Mouse (Mus musculus): ENCODE data around the gene Pgam2. TPM values are rescaled to one million over a fixed set of nuclear protein-coding genes. Genes with fewer than 3 reads are reported as not detected.

Gene Pgam2
- total RNA-seq, 2 experiments from 2014 or later, result 793 to 969 TPM

DNA sequence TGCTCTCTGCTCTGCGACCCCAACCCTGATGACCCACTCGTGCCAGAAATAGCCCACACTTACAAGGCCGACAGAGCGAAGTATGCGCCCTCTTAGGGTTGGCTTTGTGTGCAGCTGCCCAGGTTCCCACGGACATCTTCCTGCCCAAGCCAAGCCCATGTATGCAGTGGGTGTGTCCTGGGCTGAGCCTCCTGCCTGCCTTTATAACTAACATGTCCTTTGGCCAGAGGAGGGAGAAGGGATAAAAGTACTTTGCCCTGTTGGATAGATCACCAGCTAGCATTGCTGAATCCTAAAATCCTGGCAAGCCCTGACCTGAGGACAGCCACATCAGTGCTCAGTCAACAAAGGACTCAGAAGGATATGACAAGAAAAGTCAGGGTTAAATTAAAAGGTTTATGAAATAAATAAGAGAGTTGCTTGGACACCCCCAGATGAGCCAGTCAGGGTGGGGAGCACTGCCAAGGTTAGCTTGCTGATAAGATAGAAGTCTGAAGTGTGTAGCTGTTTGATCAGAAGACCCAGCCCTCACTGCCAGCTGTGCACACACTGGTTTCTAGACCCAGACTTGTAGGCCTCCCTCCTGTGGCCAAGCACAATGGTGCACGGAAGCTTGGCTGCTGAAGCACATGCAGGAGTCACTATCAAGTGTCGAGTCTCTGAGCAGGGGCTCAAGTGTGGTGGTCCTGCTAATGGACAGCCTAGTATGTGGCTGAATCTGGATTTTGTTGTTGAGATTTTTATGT is 21.2 kb downstream of the Pgam2 start:
- intact Hi-C loops (cut with DNase I), result no loop called here
- DNase-seq, result no peak

DNA sequence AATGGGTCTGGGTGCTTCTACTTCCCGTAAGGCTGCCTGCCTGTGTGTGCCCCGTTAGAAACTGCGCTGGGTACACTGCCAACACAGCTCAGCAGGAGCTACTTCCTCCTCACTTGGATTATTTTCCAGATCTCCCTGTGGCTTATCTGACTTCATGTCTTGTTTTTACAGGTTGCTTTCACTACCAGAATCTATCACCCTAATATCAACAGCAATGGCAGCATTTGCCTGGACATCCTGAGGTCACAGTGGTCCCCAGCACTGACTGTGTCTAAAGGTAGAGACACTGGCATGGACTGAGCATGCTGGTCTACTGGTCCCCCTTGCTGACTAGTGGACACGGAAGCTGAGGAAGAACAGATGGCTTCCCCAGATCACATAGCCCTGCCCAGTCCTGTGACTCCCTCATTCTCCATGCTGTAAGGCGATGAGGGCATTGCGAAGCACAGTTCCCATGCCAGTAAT is 23.5 kb downstream of the Pgam2 start:
- intact Hi-C loops (cut with DNase I), result no loop called here
- DNase-seq, result no peak

DNA sequence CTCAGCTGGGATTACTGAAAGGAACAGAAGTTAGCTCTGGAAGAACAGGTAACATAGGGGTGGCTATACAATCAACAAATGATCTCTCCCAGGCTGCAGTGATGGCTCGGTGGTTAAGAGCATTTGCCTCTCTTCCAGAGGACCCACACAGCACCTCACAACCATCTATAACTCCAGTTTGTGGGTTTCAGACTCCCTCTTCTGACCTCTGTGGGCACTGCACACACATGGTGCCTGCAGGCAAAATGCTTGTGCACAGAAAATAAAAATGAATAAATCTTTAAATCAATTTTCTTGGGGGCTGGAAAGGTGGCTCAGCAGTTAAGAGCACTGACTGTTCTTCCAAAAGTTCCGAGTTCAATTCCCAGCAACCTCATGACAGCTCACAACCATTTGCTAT is 25.1 kb downstream of the Pgam2 start:
- DNase-seq, result no peak
- intact Hi-C loops (cut with DNase I), result no loop called here

DNA sequence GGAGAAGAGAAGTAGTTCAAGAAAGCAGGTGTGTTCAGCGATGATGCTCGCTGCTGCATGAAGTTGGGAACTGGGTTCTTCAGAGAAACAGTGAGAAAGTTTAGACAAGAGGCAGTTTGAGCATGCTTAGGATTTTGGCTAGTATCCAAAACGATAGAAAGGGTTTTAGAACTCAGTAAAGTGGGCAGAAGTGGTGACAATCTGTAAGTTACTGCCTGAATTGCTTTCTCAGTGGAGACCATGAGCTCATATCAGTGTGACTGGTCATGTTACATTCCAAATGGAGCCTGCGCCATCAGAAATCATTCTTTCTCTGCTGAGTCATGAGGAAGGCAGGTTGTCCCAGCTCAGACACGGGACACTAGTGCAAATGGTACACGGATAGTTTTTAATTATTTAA is 37.5 kb downstream of the Pgam2 start:
- intact Hi-C loops (cut with DNase I), result no loop called here
- DNase-seq, result no peak

DNA sequence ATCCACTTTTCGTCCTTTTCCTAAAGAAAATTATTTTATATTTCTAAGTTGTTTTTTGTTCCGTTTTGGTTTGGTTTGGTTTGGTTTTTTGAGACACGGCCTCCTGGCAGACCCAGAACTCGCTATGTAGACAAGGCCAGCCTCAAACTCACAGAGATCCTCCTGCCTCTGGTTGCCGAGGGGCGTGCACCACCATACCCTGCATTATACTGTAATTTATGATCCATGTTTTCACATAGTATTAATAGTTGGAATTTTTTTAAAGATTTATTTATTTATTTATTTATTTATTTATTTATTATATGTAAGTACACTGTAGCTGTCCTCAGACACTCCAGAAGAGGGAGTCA is 40.9 kb downstream of the Pgam2 start:
- intact Hi-C loops (cut with DNase I), result loop anchor here (1.0 to 2.0 kb wide), 2 partner anchors 22 to 56 kb away; no protein-coding TSS in a partner anchor
- DNase-seq, result no peak

DNA sequence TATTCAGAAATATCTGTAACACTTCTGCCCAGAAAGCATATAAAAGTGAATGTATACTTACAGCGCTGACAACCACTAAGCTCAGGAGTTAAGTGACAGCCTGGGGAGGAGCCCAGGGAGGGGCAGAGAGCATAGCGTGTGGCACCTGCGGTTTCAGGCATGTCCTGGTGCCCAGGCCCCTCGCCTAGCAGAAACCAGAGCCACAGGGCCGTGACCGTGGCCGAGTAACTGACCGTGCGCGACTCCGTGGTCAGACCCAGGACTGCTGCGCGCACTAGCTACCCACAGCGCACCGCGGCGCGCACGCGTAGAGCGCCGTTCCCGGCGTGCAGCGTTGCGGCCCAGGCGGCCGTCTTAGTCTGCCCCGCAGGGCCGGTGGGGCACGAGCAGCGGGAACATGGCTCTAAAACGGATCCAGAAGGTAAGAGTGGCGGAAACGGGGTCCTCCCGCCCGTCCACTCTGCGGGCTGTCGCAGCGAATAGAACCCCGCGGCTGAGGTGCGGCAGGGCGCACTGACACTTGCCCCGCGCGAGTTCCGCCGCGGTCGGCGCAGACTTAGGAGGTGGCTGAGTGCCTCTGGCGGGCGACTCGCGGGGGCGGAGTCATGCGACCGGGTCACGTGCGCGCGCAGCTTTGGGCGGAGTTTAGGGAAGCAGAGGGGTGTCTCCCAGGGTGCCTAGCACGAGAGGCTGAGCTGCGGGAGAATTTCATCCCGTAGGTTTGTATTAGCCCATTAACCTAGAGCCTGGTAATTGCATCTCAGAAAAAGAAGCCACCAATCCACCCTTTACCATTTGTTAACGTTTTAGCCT is 41.5 kb downstream of the Pgam2 start, which contains the start of gene Urgcp:
Urgcp (minus strand) TSS at position 557 of the 813 bp plus-strand sequence.
- DNase-seq, result peak; percentile 96 to 98
- intact Hi-C loops (cut with DNase I), result loop anchor here (1.0 to 2.0 kb wide), 2 partner anchors 22 to 55 kb away; no protein-coding TSS in a partner anchor

DNA sequence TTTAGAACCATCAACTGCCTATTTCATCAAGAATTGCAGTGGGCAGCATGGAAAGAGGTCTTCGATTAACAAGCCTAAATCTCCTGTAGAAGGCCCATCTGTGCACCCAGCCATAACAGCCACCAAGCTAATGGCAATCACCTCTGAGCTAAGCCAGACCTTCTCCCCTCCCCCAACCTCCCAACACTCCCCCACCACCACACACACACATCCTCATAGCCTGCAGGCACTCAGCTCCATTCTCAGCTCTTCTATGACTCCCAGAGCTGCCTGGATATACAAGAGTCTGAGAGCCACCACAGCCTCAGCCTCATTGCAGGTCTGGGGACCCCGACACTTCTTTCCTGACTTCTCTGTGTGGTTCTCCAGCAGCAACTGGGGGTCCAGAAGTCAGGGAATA is 49.8 kb downstream of the Pgam2 start:
- intact Hi-C loops (cut with DNase I), result no loop called here
- DNase-seq, result no peak

Other genes starting within 250 kb of the Pgam2 start
- gene Ankrd36, start 234.0 kb downstream of the Pgam2 start, total RNA-seq (2021), result not detected
- gene Mrps24, start 88.1 kb downstream of the Pgam2 start, total RNA-seq (2021), result 100 to 1,000 TPM; 157 to 168 TPM
- gene Urgcp, start 41.4 kb downstream of the Pgam2 start, total RNA-seq (2021), result 10 to 100 TPM; 57.1 to 59.1 TPM
- gene Dbnl, start 15.2 kb downstream of the Pgam2 start, total RNA-seq (2021), result 10 to 100 TPM; 27.5 to 30.3 TPM
- gene Polm, start 34.3 kb upstream of the Pgam2 start, total RNA-seq (2021), result 1 to 10 TPM; 2.7 to 3.1 TPM
- 10 to 100 TPM; 17.3 to 27.3 TPM for gene Aebp1, start 58.2 kb upstream of the Pgam2 start, total RNA-seq (2021)
- 10 to 100 TPM; 36.1 to 38.7 TPM for gene Pold2, start 74.6 kb upstream of the Pgam2 start, total RNA-seq (2021)
- 100 to 1,000 TPM; 502 to 735 TPM for gene Myl7, start 95.0 kb upstream of the Pgam2 start, total RNA-seq (2021)
- 10 to 100 TPM in 1 of 2 experiments, 1 to 10 TPM in 1; 3.4 to 18.5 TPM for gene Gck, start 146.3 kb upstream of the Pgam2 start, total RNA-seq (2021)
- gene Ykt6, start 152.0 kb upstream of the Pgam2 start, total RNA-seq (2021), result 10 to 100 TPM; 60.5 to 66.3 TPM

All from heart, postnatal 36 days (tissue).